Mouse (Mus musculus) T-helper 17 cell (primary cell): ENCODE measurements around the gene Klf2.

ENCODE experiments used
- in situ Hi-C, 2 experiments: fragments of 300-600 bp; cut with MboI, MseI; formaldehyde crosslinking; loops; 1 replicate in 1 of 2; 2 replicates in 1 of 2; pipeline ENCODE4 v1.15.1; 2025; ENCODE audit warnings: high pct_unique_total_duplicates in 2 of 2

Gene Klf2

DNA sequence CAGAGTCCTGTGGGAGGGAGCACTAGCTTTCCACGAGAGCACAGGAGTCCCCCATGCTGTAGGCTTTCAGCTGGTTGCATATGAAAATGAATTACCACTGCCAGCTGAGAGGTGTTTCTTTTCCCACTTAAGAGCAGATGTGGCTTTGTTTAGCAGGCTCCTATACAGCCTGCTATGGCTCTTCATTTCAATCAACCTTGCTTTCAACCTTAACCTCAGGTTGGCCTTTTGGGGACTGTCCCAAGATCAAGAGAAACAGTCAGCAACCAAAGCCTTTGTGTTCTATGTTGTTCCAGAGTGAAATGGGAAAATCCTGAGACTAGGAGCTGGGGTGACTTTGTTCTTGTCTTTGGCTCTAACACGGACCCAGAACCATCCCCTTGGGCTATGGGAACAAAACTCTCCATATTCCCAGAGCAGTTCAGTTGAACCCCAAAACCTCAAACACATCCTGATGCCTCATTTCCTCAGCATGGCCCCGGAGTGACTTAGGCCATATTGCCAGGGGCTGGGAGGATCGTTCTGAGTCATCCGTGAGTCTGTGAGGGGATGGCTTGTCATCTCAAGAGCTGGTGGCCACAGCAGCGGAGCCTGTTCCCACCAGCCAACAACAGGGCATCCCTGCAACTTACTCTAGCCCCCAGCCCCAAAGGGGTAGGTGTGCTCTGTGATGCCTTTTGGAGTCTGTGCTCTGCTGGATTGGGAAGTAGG, 12.1 kb downstream of the Klf2 start:
- in situ Hi-C loops: loop anchor here in 1 of 2 experiments (10.0 kb wide), 1 partner anchor 1536 kb away; no protein-coding TSS in a partner anchor

DNA sequence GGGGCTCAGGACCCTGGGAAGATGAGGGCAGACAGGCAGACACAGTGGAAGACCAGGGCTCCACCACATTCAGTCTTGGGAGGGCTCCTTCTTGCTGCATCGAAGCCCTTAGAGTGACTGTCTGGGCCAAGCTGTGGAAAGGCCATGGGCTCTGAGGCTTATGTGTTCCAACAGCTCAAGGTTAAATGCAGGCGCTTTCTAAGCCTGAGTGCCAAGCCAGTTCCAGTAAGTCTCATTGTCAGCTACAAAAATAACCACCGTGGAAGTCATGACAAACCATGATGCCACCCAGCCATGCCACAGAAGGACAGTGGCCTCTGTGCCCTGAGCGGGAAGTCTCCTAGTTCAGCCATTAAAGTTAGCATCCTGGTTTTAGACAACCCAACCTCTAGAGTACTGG, 12.8 kb downstream of the Klf2 start:
- in situ Hi-C loops: loop anchor here in 1 of 2 experiments (10.0 kb wide), 1 partner anchor 1537 kb away; no protein-coding TSS in a partner anchor

DNA sequence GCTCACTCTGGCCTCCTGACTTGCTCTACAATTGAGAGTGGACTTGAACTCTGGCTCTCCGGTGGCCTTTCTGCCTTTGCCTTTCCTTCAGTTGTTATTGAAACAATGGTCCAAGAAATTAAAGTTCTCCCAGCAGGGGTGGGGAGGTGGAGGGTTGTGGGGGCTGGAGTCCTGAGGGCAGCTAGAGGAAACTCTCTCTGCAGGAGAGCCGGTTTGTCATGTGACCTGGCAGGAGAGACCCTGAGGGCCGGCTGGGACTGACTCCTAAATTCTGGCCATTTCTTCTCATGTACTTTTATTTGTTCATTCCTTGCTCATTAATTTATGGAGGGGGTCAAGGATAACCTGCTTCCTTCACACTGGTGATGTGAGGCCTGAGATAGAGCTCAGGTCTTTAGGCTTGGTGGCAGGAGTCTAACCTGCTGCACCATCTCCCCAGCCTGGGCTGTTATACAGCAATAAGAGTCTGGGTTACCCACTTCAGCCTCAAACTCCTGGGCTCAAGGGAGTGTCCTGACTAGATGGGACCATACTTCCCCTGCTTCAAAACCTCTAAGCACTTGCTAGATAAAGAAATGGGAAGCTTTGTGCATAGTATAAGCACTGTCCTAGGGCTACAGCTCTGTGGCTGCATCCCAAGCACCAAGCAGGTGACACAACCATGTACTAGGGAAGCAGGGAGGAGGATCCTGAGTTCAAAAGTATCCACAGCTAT, 14.8 kb downstream of the Klf2 start:
- in situ Hi-C loops: loop anchor here in 1 of 2 experiments (10.0 kb wide), 1 partner anchor 1539 kb away; no protein-coding TSS in a partner anchor

DNA sequence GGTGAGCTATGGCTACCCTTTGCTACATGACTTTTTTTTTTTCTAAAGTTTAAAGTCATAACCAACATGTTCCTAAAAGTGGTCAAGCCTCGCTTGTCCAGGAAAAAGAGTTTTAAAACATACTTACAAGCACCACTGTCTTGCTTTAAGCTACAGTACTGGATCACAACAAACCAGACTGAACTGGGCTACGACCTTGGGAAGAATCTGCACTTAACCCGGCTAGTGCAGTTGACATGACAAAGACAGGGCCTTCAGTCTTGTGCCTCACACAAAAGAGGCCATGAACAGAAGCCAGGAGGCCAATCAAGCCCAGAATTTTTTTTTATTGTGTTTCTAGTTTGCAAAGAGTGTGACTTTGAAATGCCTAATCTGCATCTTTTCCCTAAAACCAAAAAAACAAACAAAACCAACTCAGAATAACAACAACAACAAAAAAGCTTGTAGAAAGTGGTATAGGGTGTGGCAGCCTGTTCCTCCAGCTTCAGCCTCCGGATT, 15.4 kb downstream of the Klf2 start:
- in situ Hi-C loops: loop anchor here in 1 of 2 experiments (10.0 kb wide), 1 partner anchor 1539 kb away; no protein-coding TSS in a partner anchor

DNA sequence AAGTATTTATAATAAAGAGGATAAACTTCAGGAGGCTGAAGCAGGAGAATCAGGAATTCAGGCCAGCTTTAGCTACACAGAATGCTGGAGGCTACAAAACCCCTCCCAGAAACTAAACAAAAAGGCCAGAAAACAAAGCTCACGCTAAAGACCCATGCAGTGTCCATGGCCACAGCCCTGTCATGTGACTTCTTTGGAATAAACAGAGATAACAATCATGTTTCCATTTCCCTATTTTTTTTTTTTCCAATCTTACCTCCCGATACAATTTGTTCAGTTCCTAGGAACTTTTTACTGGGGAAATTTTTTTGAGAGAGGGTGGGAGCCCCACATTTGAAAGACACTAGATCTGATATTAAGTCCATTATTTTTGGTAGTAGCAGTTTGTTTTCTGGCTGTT, 17.4 kb downstream of the Klf2 start:
- in situ Hi-C loops: loop anchor here in 1 of 2 experiments (10.0 kb wide), 1 partner anchor 1541 kb away; no protein-coding TSS in a partner anchor

DNA sequence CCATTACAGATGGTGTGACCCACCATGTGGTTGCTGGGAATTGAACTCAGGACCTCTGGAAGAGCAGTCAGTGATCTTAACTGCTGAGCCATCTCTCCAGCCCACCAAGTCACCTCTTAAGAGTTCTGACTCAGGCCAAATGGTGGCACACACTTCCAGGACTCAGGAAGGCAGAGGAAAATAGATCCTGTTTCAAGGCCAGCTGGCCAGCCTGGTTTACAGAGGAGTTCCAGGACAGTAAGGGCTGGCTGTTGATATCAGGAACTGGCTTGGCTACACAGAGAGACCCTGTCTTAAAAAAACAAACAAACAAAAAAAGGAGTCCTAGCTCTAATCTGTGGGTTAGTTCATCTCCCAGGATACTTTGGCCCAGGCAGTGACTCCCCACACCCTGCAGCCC, 18.2 kb downstream of the Klf2 start:
- in situ Hi-C loops: loop anchor here in 1 of 2 experiments (10.0 kb wide), 1 partner anchor 1542 kb away; no protein-coding TSS in a partner anchor

DNA sequence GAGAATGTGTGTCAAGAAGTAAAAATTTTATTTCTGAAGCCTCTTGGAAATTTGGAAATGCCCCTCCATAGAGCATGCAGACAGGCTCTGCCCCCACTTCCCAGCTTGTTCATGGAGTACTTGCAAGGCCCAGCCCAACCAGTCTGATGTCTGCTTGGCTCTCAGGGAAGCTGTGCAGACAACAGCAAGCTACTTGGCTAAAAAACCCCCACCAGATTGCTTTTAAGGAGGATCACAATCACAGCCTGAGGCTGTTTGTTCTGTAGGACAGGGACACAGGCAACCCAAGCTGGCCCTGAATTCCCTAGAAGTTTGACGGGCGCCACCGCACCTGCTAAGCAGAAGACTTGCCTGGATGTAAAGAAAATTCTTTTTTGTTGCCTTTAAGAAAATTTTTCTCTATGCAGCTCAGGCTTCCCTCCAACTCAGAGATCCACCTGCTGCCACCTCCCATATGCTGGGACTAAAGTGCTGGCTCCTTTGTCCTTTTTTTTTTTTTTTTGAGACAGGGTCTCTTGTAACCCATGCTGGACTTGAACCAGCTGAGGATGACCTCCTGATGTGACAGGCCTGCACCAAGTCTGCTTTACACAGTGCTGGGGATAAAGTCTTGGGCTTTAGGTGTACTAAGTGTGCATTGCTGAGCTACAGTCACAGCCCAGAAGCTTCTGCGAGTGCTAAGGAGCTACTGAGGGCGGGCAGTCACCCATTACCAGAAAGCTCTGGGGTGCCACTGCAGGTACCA, 23.9 kb downstream of the Klf2 start:
- in situ Hi-C loops: no loop called here

DNA sequence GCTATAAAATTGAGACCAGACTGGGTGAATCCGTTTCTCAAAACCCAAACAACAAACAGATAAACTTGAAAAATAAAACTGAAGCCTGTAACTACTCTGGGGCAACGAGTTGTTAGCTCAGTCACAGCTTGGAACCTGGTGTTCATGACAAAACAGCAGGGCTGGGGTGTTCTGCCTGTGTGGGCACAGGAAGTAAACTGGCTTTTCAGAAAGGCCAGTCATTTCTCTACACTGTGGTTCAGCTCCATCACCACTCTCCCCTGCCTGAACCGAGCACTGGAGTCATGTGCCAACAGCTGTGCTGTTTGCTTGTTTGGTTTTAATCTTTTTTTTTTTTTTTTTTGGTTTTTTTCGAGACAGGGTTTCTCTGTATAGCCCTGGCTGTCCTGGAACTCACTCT, 24.9 kb downstream of the Klf2 start:
- in situ Hi-C loops: no loop called here

DNA sequence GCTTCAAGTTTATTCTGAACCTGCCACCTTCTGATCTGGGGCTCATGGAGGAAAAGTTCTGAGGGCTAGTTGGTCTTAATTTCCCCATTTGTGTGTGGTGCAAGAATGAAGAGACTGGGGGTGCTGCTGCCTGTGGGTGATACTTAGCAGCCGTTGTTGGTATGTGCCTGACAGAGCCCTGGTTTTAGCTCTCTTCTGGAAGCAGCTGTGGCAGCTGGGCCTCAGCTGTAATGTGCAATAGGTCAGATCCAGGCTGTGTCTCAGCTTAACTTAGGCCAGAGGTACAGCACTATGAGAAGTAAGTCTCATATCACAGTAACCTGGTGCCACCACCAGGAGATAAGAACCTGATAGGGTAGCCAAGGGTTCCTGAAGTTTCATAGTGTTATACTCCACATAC, 28.7 kb downstream of the Klf2 start:
- in situ Hi-C loops: no loop called here

DNA sequence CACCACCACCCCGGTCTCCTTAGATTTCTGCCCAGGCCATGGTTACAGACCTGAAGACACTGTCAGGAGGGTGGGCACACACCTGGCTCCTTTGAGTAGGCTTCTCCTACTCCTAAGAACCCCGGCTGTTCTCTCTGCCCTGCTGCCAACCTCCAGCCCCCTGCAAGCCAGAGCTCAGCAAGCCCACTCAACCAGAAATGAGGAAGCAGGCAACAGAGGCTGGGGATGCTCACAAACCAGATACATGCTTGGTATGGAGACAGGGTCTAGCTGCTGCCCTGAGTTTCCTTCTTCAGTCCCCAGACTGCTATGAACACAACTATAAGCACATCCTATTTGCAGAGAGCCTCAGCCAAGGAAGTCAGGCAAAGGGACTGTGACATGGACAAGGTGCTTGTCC, 29.3 kb downstream of the Klf2 start:
- in situ Hi-C loops: no loop called here

DNA sequence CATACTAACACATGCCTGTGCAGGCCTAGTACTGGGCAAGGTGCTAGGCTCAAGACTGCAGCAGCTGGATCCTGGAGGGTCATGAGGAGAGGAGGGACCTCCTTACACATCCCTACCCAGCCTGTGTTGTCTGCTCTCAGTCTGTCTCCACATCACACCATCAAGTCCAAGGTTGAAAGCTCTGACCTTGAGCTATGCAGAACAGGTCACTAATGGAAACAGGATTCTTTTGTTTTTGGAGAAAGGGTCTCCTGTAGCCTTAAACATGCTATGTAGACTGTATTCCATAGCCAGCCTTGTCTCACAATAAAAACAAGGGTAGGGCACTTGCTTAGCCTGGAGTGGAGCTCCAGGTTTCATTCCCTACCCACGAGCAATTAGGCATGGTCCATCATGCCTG, 30.1 kb downstream of the Klf2 start:
- in situ Hi-C loops: no loop called here

DNA sequence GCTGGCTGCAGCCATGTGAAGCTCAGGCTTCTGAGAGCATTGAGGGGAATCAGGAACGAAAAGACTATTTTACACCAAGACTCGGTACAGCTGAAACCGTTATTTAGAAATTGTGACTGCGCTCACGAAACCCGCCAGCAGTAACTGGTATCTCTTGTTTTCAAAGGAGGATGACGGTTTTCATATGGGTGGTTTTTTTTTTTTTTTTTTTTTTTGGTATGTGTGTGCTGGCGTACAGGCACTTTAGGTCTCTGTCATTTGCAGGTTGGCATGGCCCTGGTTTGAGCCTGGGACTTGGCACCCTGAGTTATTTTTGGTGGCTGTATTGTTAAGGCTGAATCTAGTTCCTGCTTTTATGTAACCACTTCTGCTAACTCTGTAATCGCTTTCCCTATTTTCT, 31.0 kb downstream of the Klf2 start:
- in situ Hi-C loops: loop anchor here in 1 of 2 experiments (5.0 kb wide), 1 partner anchor 33 kb away; the partner anchor contains the start of gene Klf2

DNA sequence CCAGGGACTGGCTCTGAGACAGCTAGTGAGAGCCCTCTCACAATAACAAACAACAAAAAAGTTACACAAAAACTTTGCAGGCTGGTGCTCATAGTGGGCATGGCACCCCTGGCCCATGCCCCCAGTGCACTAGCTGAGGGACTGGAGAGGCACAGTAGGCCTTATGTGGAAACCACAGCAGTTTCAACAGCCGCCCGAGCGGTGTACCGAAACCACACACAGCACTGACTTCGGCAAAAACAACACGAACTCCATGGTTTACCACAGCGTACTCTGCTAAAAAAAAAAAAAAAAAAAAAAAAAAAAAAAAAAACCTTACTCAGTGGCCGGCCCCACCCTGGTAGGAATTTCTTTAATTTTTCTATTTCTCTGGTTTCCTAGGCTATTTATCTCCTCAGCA, 31.9 kb downstream of the Klf2 start:
- in situ Hi-C loops: loop anchor here in 1 of 2 experiments (5.0 kb wide), 1 partner anchor 33 kb away; the partner anchor contains the start of gene Klf2

DNA sequence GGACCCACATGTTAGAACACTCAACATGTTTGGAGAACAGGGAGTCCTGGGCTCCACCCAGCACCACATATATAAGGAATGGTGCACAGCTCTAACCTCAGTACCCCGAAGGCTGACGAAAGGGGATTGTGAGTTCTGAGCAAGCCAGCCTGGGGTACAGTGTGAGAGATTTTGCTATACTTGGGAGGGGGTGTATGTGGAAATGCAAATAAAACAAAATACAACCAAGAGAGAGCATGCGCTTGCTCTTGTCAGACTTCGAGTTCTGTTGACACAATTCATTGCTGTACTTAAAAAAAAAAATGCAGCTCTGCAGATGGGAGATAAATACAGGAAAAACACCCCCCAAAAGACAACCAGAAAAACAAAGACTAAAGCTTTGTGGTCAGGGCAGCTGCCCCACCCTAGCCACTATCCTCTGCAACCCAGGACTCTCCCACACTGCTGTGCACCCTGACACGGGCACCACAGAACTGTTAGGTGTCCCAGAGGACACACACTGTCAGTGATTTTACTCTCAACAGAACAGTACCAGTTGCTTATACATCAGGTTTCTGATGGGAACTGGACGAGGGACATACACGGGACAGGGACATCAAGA, 32.7 kb downstream of the Klf2 start:
- in situ Hi-C loops: loop anchor here in 1 of 2 experiments (5.0 kb wide), 1 partner anchor 34 kb away; the partner anchor contains the start of gene Klf2

DNA sequence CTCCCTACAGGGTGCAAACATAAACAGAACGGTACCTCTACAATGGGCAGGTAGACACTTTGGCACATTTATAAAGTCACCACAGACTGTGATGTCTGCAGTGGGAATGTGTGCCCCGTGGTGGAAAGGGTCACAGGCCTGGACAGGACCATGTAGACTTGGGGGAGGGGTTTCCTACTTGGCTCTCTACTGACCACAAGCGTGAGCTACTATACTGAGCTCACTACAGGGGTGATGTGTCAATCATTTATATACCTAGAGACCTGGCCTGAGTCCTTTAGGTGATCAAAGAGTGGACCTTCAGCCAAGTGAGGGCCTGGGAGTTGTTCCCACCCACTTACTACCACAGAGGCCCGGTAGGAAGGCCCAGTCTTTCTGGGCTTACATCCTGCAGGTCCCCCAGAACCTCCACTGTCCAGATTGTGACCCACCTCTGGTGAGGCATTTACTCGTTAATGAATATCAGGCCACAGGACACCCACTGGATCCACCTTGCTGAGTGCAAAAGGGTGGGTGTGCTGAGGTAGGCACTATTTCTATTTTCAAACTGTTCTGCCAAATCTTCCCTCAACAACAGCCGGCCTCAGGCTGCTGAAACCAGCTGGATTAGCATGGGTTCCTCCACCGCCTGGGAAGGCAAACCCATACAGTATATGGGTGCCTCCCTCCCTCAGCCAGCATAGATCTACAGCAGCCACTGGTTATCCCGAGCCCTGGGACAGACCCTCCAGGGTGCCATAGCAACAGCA, 34.3 kb downstream of the Klf2 start:
- in situ Hi-C loops: loop anchor here in 1 of 2 experiments (5.0 kb wide), 1 partner anchor 36 kb away; the partner anchor contains the start of gene Klf2

DNA sequence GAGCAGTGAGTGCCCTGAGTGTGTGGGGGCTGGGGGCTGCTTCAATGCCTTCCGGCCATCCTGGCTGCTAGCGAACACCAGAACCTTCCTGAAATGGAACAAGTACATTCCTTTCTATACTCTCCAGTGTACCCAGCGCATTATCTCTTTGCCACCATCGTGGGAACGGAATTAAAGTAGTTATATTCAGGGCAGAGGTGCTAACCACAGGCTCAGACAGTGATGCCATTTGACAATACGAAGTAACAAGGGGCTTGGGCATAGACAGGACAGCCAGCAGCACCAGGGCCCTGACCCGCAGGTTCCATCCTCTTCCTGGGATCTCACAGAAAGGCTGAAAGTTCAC, 34.8 kb downstream of the Klf2 start:
- in situ Hi-C loops: loop anchor here in 1 of 2 experiments (5.0 kb wide), 1 partner anchor 36 kb away; the partner anchor contains the start of gene Klf2

DNA sequence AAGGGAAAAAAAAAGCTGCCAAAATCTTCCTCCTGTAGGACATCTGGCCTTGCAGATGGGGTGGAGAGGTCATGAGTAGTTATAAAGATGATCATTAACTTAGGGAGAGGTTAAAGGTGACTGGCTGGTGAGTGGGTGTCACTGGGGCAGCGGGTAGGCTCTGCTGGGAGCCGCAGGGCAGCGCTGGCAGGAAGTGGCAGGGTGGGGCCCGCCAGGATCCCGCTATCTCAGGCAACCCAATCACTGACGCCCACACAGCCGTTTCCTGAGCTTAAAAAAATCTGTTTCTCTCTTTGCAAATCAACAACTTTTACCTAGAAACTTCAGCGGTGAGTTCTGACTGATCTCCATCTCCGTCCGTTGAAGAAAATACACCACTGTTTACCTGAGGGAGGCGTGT, 35.4 kb downstream of the Klf2 start:
- in situ Hi-C loops: loop anchor here in 1 of 2 experiments (5.0 kb wide), 1 partner anchor 37 kb away; the partner anchor contains the start of gene Klf2

DNA sequence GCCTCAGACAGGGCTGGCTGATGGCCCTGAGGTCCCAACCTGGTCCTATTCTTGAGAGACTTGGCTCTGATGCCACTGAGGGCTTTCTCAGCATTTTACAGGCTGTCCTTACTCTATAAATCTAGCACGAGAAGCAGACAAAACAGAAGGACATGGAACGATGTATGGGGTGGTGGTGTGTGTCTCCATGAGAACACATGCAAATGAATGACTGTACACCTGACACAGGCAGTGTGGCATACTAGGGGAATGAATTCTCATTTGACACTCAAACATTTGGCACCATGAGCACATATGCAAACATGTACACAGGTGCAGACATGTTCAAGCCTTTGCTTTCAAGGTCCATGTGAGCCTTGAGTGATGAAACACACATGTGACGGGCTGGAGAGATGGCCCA, 37.8 kb downstream of the Klf2 start:
- in situ Hi-C loops: loop anchor here in 1 of 2 experiments (5.0 kb wide), 1 partner anchor 286 kb away; no protein-coding TSS in a partner anchor

DNA sequence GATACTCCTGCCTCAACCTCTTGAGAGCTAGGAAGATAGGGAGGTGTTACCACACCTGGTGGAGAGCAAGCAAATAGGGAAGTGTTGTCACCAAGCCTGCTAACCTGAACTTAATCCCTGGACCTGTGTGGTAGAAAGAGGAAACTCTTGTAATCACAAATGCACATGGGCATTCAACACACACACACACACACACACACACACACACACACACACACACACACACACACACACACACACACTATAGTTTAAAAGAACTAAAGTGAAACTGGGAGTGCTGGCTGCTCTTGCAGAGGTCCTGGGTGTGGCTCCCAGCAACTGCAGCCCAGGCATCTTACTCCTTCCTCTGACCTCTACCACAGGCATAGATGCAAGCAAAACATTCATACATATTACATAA, 41.3 kb downstream of the Klf2 start:
- in situ Hi-C loops: no loop called here

DNA sequence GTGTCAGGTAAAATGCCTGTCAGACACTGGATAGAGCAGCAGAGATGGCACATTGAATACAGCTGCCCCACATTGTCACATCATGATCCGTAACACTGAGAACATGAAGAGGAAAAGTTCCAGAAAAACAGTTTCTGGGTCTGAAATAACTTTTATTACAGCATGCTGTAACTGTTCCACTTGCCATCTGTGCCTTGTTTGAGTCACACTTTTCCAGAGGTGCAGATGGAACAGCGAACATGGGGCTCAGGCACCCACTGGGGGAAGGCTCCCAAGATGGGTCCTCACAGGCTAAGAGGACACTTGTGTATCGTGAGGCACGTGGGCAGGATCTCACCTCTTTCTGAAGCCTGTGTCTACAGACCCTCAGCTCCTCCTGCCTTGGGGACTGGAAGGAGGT, 43.9 kb downstream of the Klf2 start:
- in situ Hi-C loops: no loop called here
